Mouse (Mus musculus) liver, embryonic 12.5 days (tissue): ENCODE data around the gene Runx1. TPM values are rescaled to one million over a fixed set of nuclear protein-coding genes. Genes with fewer than 3 reads are reported as not detected.

Experiments
- ATAC-seq: fragments of 200-750 bp; cut with Nextera tagmentation; 2 replicates; pipeline ENCODE4 v1.8.0; 2017; ENCODE audit warnings: moderate number of reproducible peaks, mild to moderate bottlenecking, moderate library complexity
- H3K27ac ChIP-seq: fragments of 300-500 bp; sonication (generic); 2 replicates; pipeline ENCODE4 v1.5.1; 2016; ENCODE audit warnings: mild to moderate bottlenecking
- H3K27me3 ChIP-seq: fragments of 300-500 bp; sonication (generic); replicated peaks from 2 replicates; pipeline ENCODE4 v1.6.1; 2016; ENCODE audit warnings: mild to moderate bottlenecking, moderate library complexity
- H3K36me3 ChIP-seq: fragments of 300-500 bp; sonication (generic); 2 replicates; pipeline ENCODE4 v1.6.1; 2016; ENCODE audit warnings: mild to moderate bottlenecking, moderate library complexity
- H3K4me1 ChIP-seq: fragments of 300-500 bp; sonication (generic); 2 replicates; pipeline ENCODE4 v1.6.1; 2016
- H3K4me2 ChIP-seq: fragments of 300-500 bp; sonication (generic); 2 replicates; pipeline ENCODE4 v1.6.1; 2016; ENCODE audit warnings: mild to moderate bottlenecking, moderate library complexity
- H3K4me3 ChIP-seq: fragments of 300-500 bp; sonication (generic); 2 replicates; pipeline ENCODE4 v1.5.1; 2016; ENCODE audit warnings: mild to moderate bottlenecking, moderate library complexity
- H3K9ac ChIP-seq: fragments of 300-500 bp; sonication (generic); 2 replicates; pipeline ENCODE4 v1.6.1; 2016; ENCODE audit warnings: mild to moderate bottlenecking, moderate library complexity
- H3K9me3 ChIP-seq: fragments of 300-500 bp; sonication (generic); replicated peaks from 2 replicates; pipeline ENCODE4 v1.6.1; 2016; ENCODE audit warnings: mild to moderate bottlenecking, moderate library complexity
- WGBS: fragments of 180-500 bp; shearing (Covaris S2); methylation state at CpG from one replicate; pipeline ENCODE4 v1.1.7; 2016; ENCODE audit not compliant: insufficient replicate concordance; 5-methylcytosine and 5-hydroxymethylcytosine counted together
- polyA plus RNA-seq: library from polyadenylated mRNA; unstranded; fragments of >200 nt; fragmentation: Nextera tagmentation; extraction: Ambion mirVana; gene quantifications from 2 replicates; pipeline ENCODE4 v1.2.1, GENCODE M21; 2016

Gene Runx1
- polyA plus RNA-seq, 1 experiment from 2014 or later, result 11.7 TPM

GRCm38 (mm10) chr16:92788446-92788845 is 37.5 kb downstream of the Runx1 start:
- H3K4me1 ChIP-seq, result peaks cover 77% of the 10 kb centered on the region
- H3K27me3 ChIP-seq, result no peaks in the 10 kb centered on the region; the same call in 1 of the 2 replicates
- H3K36me3 ChIP-seq, result peaks cover 8% of the 10 kb centered on the region
- H3K27ac ChIP-seq, result no peak overlapping the region
- ATAC-seq, result no peak
- H3K9me3 ChIP-seq, result no peaks in the 10 kb centered on the region
- no peak overlapping the region for H3K9ac ChIP-seq
- WGBS, result 78% methylated on average over 11 of the region's 11 CpGs
- H3K4me2 ChIP-seq, result no peak overlapping the region
- no peak overlapping the region for H3K4me3 ChIP-seq

- Histone ChIP-seq H3K9me3 (no peaks in the 10 kb centered on the region), H3K9ac (no peak overlapping the region), H3K4me1 (peaks cover 76% of the 10 kb centered on the region), H3K36me3 (peaks cover 8% of the 10 kb centered on the region), H3K4me2 (no peak overlapping the region), H3K4me3 (no peak overlapping the region), H3K27ac (peak overlapping the region; percentile 16; the same call in 1 of the 2 replicates), H3K27me3 (no peaks in the 10 kb centered on the region; the same call in 1 of the 2 replicates)
- 41% methylated on average over 5 of the region's 5 CpGs for WGBS
- ATAC-seq, result no peak
Observed at GRCm38 (mm10) chr16:92786883-92787321, 39.0 kb downstream of the Runx1 start.

DNA sequence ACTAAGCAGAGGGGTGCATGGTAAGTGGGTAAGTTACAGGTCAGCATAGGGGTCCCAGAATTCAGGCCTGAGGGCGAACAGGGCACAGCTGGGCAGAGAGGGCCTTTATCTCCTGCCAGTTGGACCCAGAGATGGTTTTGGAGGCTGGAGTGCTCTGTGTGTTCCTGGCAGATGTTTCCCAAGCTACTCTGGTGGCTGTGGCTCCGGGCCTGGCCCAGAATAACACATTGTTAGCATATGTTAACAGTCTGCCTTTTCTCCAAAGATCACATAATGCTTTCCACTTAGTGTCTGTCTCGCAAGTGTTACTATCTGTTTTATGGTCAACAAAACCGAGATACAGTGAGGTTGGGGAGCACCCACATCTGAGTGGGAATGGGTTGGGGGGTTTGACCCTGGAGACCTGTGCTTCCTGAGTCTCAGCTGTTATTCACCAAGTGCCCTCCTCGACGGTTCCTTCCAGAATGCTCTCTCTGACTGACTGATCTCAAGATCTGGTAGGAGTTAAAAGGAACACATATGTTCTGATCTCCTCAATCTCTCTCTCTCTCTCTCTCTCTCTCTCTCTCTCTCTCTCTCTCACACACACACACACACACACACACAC is 39.6 kb downstream of the Runx1 start:
- WGBS, result 43% methylated on average over 6 of the region's 6 CpGs
- Histone ChIP-seq H3K27me3 (no peaks in the 10 kb centered on the region; the same call in 1 of the 2 replicates), H3K36me3 (peaks cover 8% of the 10 kb centered on the region), H3K4me1 (peaks cover 71% of the 10 kb centered on the region), H3K4me2 (no peak overlapping the region), H3K9me3 (no peaks in the 10 kb centered on the region), H3K27ac (peak overlapping the region; percentile 16; the same call in 1 of the 2 replicates), H3K4me3 (no peak overlapping the region), H3K9ac (no peak overlapping the region)
- 0 out of 2 replicates have a peak, but pooled peaks have one; percentile 25 for ATAC-seq

GRCm38 (mm10) chr16:92783651-92784131 is 42.3 kb downstream of the Runx1 start:
- Histone ChIP-seq H3K36me3 (peaks cover 8% of the 10 kb centered on the region), H3K27me3 (no peaks in the 10 kb centered on the region; the same call in 1 of the 2 replicates), H3K27ac (peak overlapping the region; percentile 4; the same call in 1 of the 2 replicates), H3K4me2 (no peak overlapping the region), H3K9me3 (no peaks in the 10 kb centered on the region), H3K9ac (no peak overlapping the region), H3K4me3 (no peak overlapping the region), H3K4me1 (peaks cover 64% of the 10 kb centered on the region)
- 46% methylated on average over 7 of the region's 7 CpGs for WGBS
- ATAC-seq, result no peak

GRCm38 (mm10) chr16:92782408-92782807 is 43.5 kb downstream of the Runx1 start:
- Histone ChIP-seq H3K4me1 (peaks cover 61% of the 10 kb centered on the region), H3K36me3 (peaks cover 6% of the 10 kb centered on the region; the same call in 1 of the 2 replicates), H3K4me3 (no peak overlapping the region), H3K27me3 (no peaks in the 10 kb centered on the region; the same call in 1 of the 2 replicates), H3K27ac (no peak overlapping the region), H3K4me2 (no peak overlapping the region), H3K9me3 (no peaks in the 10 kb centered on the region), H3K9ac (no peak overlapping the region)
- 49% methylated on average over 6 of the region's 6 CpGs for WGBS
- ATAC-seq, result no peak; the same call in 1 of the 2 replicates

DNA sequence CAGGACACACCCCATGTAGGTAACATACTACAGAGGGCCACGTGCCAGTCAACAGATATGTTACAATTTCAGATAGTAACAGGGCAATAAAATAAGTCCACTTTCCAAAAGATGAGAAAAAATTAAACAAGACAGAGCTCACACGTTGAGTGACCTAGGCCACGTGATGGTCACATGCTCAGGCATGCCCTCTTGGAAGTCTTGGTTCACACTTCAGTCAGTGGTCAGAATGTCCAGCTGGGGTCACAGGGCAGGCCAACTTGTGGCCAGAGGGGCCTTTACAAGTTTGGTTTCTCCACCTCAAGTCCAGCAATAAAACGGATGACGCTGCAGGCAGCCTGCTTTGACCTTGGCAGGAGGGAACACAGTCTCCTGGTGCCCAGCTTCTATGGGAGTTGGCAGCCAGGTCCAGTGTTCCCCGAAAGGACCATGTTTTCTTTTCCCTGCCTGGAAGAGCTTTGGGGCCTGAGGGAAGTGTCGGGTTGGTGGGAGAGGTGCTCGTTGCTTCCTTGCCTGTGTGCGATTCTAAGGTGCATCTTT is 46.0 kb downstream of the Runx1 start:
- H3K27me3 ChIP-seq, result no peaks in the 10 kb centered on the region; the same call in 1 of the 2 replicates
- H3K4me2 ChIP-seq, result no peak overlapping the region
- H3K4me1 ChIP-seq, result peaks cover 37% of the 10 kb centered on the region
- no peaks in the 10 kb centered on the region for H3K9me3 ChIP-seq
- H3K9ac ChIP-seq, result no peak overlapping the region
- no peak overlapping the region for H3K4me3 ChIP-seq
- H3K36me3 ChIP-seq, result peaks cover 11% of the 10 kb centered on the region
- WGBS, result 84% methylated on average over 9 of the region's 9 CpGs
- no peak overlapping the region for H3K27ac ChIP-seq
- ATAC-seq, result no peak

DNA sequence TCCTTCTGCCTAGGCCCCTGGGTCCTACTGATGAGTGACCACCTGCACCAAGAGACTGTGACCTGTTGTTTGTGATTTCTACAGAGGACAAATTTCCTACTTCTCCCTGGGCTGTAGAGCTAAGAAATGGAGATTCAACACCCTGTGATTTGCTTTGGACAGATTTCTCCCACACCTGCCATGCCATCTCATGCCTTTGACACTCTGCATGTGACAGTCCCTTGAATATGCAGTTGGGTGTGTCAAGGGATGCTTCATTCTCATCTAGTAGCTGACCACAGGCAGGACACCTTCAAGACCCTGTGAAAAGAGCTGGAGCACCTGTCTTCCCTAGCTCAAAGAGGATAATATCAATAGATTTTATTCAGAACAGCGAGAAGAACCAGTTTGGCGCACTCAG is 46.8 kb downstream of the Runx1 start:
- no peak for ATAC-seq
- peaks cover 30% of the 10 kb centered on the region for H3K4me1 ChIP-seq
- 91% methylated on average over 2 of the region's 2 CpGs for WGBS

GRCm38 (mm10) chr16:92778096-92778780 is 47.7 kb downstream of the Runx1 start:
- Histone ChIP-seq H3K9ac (no peak overlapping the region), H3K9me3 (no peaks in the 10 kb centered on the region), H3K27ac (no peak overlapping the region), H3K36me3 (peaks cover 15% of the 10 kb centered on the region), H3K4me2 (no peak overlapping the region), H3K4me1 (peaks cover 21% of the 10 kb centered on the region), H3K27me3 (no peaks in the 10 kb centered on the region), H3K4me3 (no peak overlapping the region)
- no peak for ATAC-seq
- 75% methylated on average over 9 of the region's 9 CpGs for WGBS

More for the DNA sequence above, 46.8 kb downstream of the Runx1 start:
- no peak overlapping the region for H3K4me3 ChIP-seq
- peaks cover 15% of the 10 kb centered on the region for H3K36me3 ChIP-seq
- H3K27me3 ChIP-seq, result no peaks in the 10 kb centered on the region; the same call in 1 of the 2 replicates
- H3K27ac ChIP-seq, result no peak overlapping the region
- H3K9me3 ChIP-seq, result no peaks in the 10 kb centered on the region
- H3K4me2 ChIP-seq, result no peak overlapping the region
- no peak overlapping the region for H3K9ac ChIP-seq

DNA sequence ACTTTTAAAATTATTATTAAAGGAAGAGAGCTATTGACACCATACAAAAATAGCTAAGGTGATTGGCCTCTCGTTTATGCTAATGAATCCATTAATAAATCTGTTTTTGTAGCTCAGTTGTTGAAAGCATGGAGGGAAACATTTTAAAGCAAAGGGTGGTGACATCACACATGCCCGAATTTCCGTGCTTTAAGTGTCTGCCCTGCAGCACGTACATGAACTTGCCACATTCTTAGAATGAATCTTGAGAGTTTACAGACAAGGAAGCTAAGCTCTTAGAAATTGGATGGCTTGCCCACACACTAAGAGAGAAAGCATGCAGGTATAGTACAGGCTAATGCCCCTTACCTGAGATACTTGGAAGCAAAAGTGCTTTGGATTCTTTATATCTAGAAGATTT is 58.1 kb downstream of the Runx1 start:
- no peak overlapping the region for H3K4me2 ChIP-seq
- H3K9me3 ChIP-seq, result no peaks in the 10 kb centered on the region
- no peak overlapping the region for H3K9ac ChIP-seq
- peaks cover 46% of the 10 kb centered on the region for H3K4me1 ChIP-seq
- no peak overlapping the region for H3K27ac ChIP-seq
- no peak for ATAC-seq
- H3K36me3 ChIP-seq, result peaks cover 8% of the 10 kb centered on the region; the same call in 1 of the 2 replicates
- H3K27me3 ChIP-seq, result no peaks in the 10 kb centered on the region
- WGBS, result 76% methylated on average over 4 of the region's 4 CpGs
- no peak overlapping the region for H3K4me3 ChIP-seq

DNA sequence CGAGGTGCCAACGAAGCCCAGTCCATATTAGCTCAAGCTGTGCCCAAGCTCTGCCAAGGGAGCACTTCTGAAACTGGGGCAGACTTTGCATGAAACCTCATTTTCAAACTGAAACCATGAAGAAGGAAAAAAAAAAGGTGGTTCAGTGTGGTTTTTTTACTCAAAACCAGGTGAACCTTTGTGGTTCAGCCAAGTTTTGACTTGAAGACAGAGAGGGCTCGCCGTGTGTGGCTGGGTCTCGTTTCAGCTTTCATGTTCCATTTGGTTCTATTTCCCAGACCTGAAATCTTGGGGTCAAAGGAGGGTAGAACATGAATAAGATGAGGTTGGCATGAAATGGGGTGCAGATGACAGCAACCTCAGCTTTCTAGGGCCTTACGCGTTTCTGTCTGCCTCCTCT is 58.5 kb downstream of the Runx1 start:
- Histone ChIP-seq H3K27me3 (no peaks in the 10 kb centered on the region), H3K4me2 (no peak overlapping the region), H3K4me3 (no peak overlapping the region), H3K27ac (no peak overlapping the region), H3K4me1 (peaks cover 50% of the 10 kb centered on the region), H3K9ac (no peak overlapping the region), H3K9me3 (no peaks in the 10 kb centered on the region), H3K36me3 (peaks cover 8% of the 10 kb centered on the region; the same call in 1 of the 2 replicates)
- WGBS, result 88% methylated on average over 7 of the region's 7 CpGs
- no peak for ATAC-seq

DNA sequence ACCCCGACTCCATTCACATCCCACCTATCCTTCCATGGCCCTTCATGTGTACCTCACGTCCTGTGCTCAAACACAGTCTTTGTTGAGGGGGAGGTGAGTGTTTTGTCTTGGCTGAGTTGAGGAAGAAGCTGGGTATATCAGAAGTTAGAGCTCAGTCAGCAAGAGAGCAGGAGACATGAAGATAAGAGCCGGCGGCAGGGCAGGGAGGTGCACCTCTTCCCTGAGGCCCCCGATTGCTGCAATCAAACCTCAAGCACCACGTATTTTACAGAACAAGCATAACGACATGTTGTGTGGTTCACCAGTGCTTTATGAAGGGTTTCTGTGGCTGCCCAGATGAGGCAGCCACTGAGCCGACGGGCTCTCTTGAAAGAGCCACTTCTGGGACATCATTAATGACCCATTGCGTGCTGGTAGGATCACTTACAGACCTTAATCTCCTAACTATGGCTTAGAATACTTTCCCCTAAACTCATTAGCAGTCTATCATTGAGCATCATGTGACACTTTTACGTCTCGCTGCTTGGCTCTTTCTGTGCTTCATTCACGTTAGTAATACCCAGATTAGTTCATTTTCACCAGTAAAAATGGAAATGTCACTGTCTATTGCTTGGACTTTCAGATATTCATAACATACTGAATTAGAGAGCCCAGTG is 61.1 kb downstream of the Runx1 start:
- Histone ChIP-seq H3K9ac (peak overlapping the region; percentile 34; the same call in 1 of the 2 replicates), H3K36me3 (peaks cover 8% of the 10 kb centered on the region; the same call in 1 of the 2 replicates), H3K27ac (peak overlapping the region; percentile 73), H3K4me2 (peak overlapping the region; percentile 60), H3K4me3 (0 out of 2 replicates have a peak overlapping the region, but pooled peaks have one; percentile 4), H3K9me3 (no peaks in the 10 kb centered on the region), H3K27me3 (no peaks in the 10 kb centered on the region), H3K4me1 (peaks cover 73% of the 10 kb centered on the region)
- WGBS, result 16% methylated on average over 13 of the region's 13 CpGs
- ATAC-seq, result peak; percentile 94
